In genomic region chr3:104233366-104234312, GRCm38 (mm10) we compare ENCODE assay signal across 15 mouse cellular contexts. TPM values are rescaled to one million over a fixed set of nuclear protein-coding genes. Genes with fewer than 3 reads are reported as not detected.
DNase-seq lines count a peak whose midpoint lies in the region; ATAC-seq and TF ChIP-seq lines count a peak whose summit lies in the region.
"Had no signal": no experiment of that assay in that cellular context is flagged by ENCODE, and none has a peak within 500 bp of the region (broad histone marks: within the 10 kb centered on the region; RNA-seq: fewer than 3 reads in every experiment).

No protein-coding gene starts in this region.

- peak; percentile 84 for ATAC-seq in lung, postnatal 0 days
- ATAC-seq: hindbrain, postnatal 0 days had no signal

- TF ChIP-seq CTCF in lung, postnatal 0 days (IDR thresholded peaks at IDR 0.05) = no peak
- TF ChIP-seq CTCF in gastrocnemius, adult 2 months (IDR thresholded peaks at IDR 0.05) = no peak

- H3K4me1 ChIP-seq in heart, embryonic 10.5 days = peaks cover 8% of the 10 kb centered on the region
- peaks cover 8% of the 10 kb centered on the region; the same call in 1 of the 2 replicates for H3K4me1 ChIP-seq in lung, postnatal 0 days (ENCODE audit: insufficient read depth, low read depth, low read length)
- H3K4me1 ChIP-seq: liver, embryonic 15.5 days had no signal

- no peak overlapping the region for H3K4me3 ChIP-seq in heart, embryonic 10.5 days
- H3K4me3 ChIP-seq in lung, postnatal 0 days (ENCODE audit: low read depth, low read length) = no peak overlapping the region
- no peak overlapping the region for H3K4me3 ChIP-seq in gastrocnemius, adult 2 months
- H3K4me3 ChIP-seq: erythroblast, embryonic 14.5 days; limb, embryonic 10.5 days; liver, embryonic 15.5 days; midbrain, embryonic 12.5 days had no signal

- H3K4me2 ChIP-seq in lung, postnatal 0 days (replicated peaks; ENCODE audit: low read depth, low read length) = no peak overlapping the region
- H3K4me2 ChIP-seq: liver, embryonic 15.5 days; midbrain, embryonic 12.5 days had no signal

- TF ChIP-seq EP300 in lung, postnatal 0 days (IDR thresholded peaks at IDR 0.05) = peak; percentile 86

- no peaks in the 10 kb centered on the region for H3K27me3 ChIP-seq in heart, embryonic 10.5 days (ENCODE audit: insufficient read depth, poor library complexity, severe bottlenecking)
- H3K27me3 ChIP-seq in lung, postnatal 0 days (replicated peaks; ENCODE audit: insufficient read depth, low read length) = no peaks in the 10 kb centered on the region
- H3K27me3 ChIP-seq: liver, embryonic 15.5 days; midbrain, embryonic 12.5 days had no signal

- 58% methylated on average over 7 of the region's 7 CpGs for WGBS in heart, embryonic 10.5 days
- WGBS in lung, postnatal 0 days = 37% methylated on average over 7 of the region's 7 CpGs

- peak overlapping the region; percentile 36; the same call in 1 of the 2 replicates for H3K27ac ChIP-seq in heart, embryonic 10.5 days
- peak overlapping the region; percentile 43; the same call in 1 of the 2 replicates for H3K27ac ChIP-seq in lung, postnatal 0 days (ENCODE audit: low read length)
- no peak overlapping the region for H3K27ac ChIP-seq in gastrocnemius, adult 2 months
- H3K27ac ChIP-seq: hindbrain, postnatal 0 days; limb, embryonic 10.5 days; liver, embryonic 15.5 days; midbrain, embryonic 12.5 days; stomach, postnatal 0 days had no signal

- H3K9ac ChIP-seq in lung, postnatal 0 days (replicated peaks; ENCODE audit: low read depth) = no peak overlapping the region
- H3K9ac ChIP-seq: liver, embryonic 15.5 days; midbrain, embryonic 12.5 days had no signal

- H3K36me3 ChIP-seq in heart, embryonic 10.5 days = no peaks in the 10 kb centered on the region
- no peaks in the 10 kb centered on the region for H3K36me3 ChIP-seq in lung, postnatal 0 days (ENCODE audit: insufficient read depth, low read length)
- H3K36me3 ChIP-seq: limb, embryonic 10.5 days; liver, embryonic 15.5 days; midbrain, embryonic 12.5 days had no signal

- H3K9me3 ChIP-seq in heart, embryonic 10.5 days = no peaks in the 10 kb centered on the region
- H3K9me3 ChIP-seq in lung, postnatal 0 days (ENCODE audit: low read length) = no peaks in the 10 kb centered on the region
- H3K9me3 ChIP-seq: limb, embryonic 10.5 days; liver, embryonic 15.5 days; midbrain, embryonic 12.5 days had no signal

- peak; percentile 38 for DNase-seq in kidney, adult 9 months
- DNase-seq in kidney, adult 11 months = no peak
- peak; percentile 82 for DNase-seq in Muller cell, postnatal 12 days (ENCODE audit: inconsistent ontology term)
- DNase-seq in heart, embryonic 10.5 days (ENCODE audit: low spot score) = no peak
- peak; percentile 71 for DNase-seq in lung, postnatal 0 days (ENCODE audit: low spot score)
- no peak for DNase-seq in gastrocnemius, adult 2 months
- DNase-seq in layer of hippocampus, postnatal 10 days (ENCODE audit: low spot score in 2 of 2) = no peak
- DNase-seq: cerebellum, adult 18-20 months; thymus, postnatal 4 days had no signal

- intact Hi-C loops in gastrocnemius, adult 2 months (cut with DNase I) = no loop called here

RNA-seq across cellular contexts. Expression of gene Magi3, which starts 13.5 kb away (rescaled TPM):
- 8.7 and 11.4 TPM in 2 replicates for polyA plus RNA-seq in heart, embryonic 10.5 days (2016; fragmentation: Nextera tagmentation; extraction: Ambion mirVana)
- polyA plus RNA-seq in lung, postnatal 0 days (2015; fragmentation: Nextera tagmentation; extraction: Ambion mirVana) = 7.0 and 11.3 TPM in 2 replicates
- 1 to 10 TPM; 1.6 to 2.7 TPM for total RNA-seq in gastrocnemius, adult 2 months (2021)
- 10 to 100 TPM; 25.1 to 26.2 TPM for total RNA-seq in layer of hippocampus, postnatal 10 days (2021)

Comparison
In these comparisons a context has a peak if more than half of its experiments do, and no peak if none do; other contexts are left out.
1. DNase-seq: peak in kidney, adult 9 months (single experiment), Muller cell, postnatal 12 days (single experiment) and lung, postnatal 0 days (single experiment); none in kidney, adult 11 months (single experiment), heart, embryonic 10.5 days (single experiment), gastrocnemius, adult 2 months (single experiment) and layer of hippocampus, postnatal 10 days (0 of 2).
2. RNA of gene Magi3, which starts 13.5 kb away (total RNA-seq): 25.1 to 26.2 TPM in layer of hippocampus, postnatal 10 days; 1.6 to 2.7 TPM in gastrocnemius, adult 2 months; every median in the first group is over 4 times any median in the second.